Mouse (Mus musculus) intestine, postnatal 0 days (tissue): ENCODE results near the gene Folr1. TPM values are rescaled to one million over a fixed set of nuclear protein-coding genes. Genes with fewer than 3 reads are reported as not detected.

Experiments used
- ATAC-seq: fragments of 200-750 bp; cut with Nextera tagmentation; 2 replicates; pipeline ENCODE4 v1.8.0; 2017; ENCODE audit warnings: mild to moderate bottlenecking, moderate TSS enrichment, moderate library complexity
- H3K27ac ChIP-seq: fragments of 300-500 bp; sonication (generic); 2 replicates; pipeline ENCODE4 v1.5.1; 2014; ENCODE audit warnings: mild to moderate bottlenecking, low read depth, low read length, moderate library complexity
- H3K27me3 ChIP-seq: fragments of 300-500 bp; sonication (generic); replicated peaks from 2 replicates; pipeline ENCODE4 v1.6.1; 2014; ENCODE audit warnings: low read length, mixed read lengths; ENCODE audit not compliant: control insufficient read depth, insufficient read depth
- H3K36me3 ChIP-seq: fragments of 300-500 bp; sonication (generic); 2 replicates; pipeline ENCODE4 v1.6.1; 2014; ENCODE audit warnings: mild to moderate bottlenecking, moderate library complexity; ENCODE audit not compliant: control insufficient read depth, insufficient read depth
- H3K4me1 ChIP-seq: fragments of 300-500 bp; sonication (generic); replicated peaks from 2 replicates; pipeline ENCODE4 v1.6.1; 2014; ENCODE audit warnings: antibody characterized with exemption, low read length, mixed read lengths; ENCODE audit not compliant: control insufficient read depth, insufficient read depth
- H3K4me2 ChIP-seq: fragments of 300-500 bp; sonication (generic); replicated peaks from 2 replicates; pipeline ENCODE4 v1.6.1; 2014; ENCODE audit warnings: low read depth, mild to moderate bottlenecking, moderate library complexity
- H3K4me3 ChIP-seq: fragments of 300-500 bp; sonication (generic); 2 replicates; pipeline ENCODE4 v1.5.1; 2014; ENCODE audit warnings: low read depth, low read length
- H3K9ac ChIP-seq: fragments of 300-500 bp; sonication (generic); 2 replicates; pipeline ENCODE4 v1.6.1; 2014; ENCODE audit warnings: mild to moderate bottlenecking, low read depth, low read length
- H3K9me3 ChIP-seq: fragments of 300-500 bp; sonication (generic); 2 replicates; pipeline ENCODE4 v1.6.1; 2016; ENCODE audit warnings: mixed run types; ENCODE audit not compliant: control insufficient read depth
- CTCF ChIP-seq: sonication (generic); IDR thresholded peaks from 2 replicates; pipeline ENCODE4 v1.5.1; 2016; ENCODE audit warnings: low read depth, mild to moderate bottlenecking, control low read depth, antibody characterized with exemption, moderate library complexity
- WGBS: fragments of 180-500 bp; shearing (Covaris S2); extraction: QIAGEN DNeasy Blood & Tissue Kit; methylation state at CpG from one replicate; pipeline ENCODE4 v1.1.7; 2014; 5-methylcytosine and 5-hydroxymethylcytosine counted together
- polyA plus RNA-seq: library from polyadenylated mRNA; unstranded; fragments of >200 nt; fragmentation: Nextera tagmentation; extraction: Ambion mirVana; gene quantifications from 2 replicates; pipeline ENCODE4 v1.2.1, GENCODE M21; 2015

Gene Folr1
- polyA plus RNA-seq, 1 experiment from 2014 or later, result 521 TPM

GRCm38 (mm10) chr7:101853816-101854215 is 16.8 kb downstream of the Folr1 start:
- Histone ChIP-seq H3K4me2 (no peak overlapping the region), H3K36me3 (peaks cover 11% of the 10 kb centered on the region; the same call in 1 of the 2 replicates), H3K4me1 (no peaks in the 10 kb centered on the region), H3K27ac (no peak overlapping the region), H3K4me3 (no peak overlapping the region), H3K27me3 (no peaks in the 10 kb centered on the region), H3K9ac (no peak overlapping the region), H3K9me3 (no peaks in the 10 kb centered on the region)
- WGBS, result 80% methylated on average over 2 of the region's 2 CpGs
- TF ChIP-seq CTCF, result no peak
- ATAC-seq, result no peak

DNA sequence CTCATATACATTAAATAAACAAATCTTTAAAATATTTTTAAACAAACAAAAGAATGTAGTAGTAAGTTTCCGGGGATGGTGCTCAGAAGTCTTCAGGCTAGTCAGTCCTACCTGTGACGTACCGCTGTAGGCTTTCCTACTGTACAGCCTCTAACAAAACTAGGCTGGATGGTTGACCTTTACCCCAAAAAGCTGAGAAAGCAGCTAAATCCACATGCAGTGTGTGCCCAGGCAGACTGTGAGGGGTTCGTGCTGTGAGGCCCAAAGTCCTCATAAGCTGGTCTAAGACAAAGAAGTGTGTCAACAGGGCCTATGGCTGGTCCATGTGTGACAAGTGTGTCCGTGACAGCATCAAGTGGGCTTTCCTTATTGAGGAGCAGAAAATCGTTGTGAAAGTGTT is 17.7 kb downstream of the Folr1 start:
- Histone ChIP-seq H3K4me1 (no peaks in the 10 kb centered on the region), H3K4me3 (no peak overlapping the region), H3K27me3 (no peaks in the 10 kb centered on the region), H3K9me3 (no peaks in the 10 kb centered on the region), H3K9ac (no peak overlapping the region), H3K4me2 (no peak overlapping the region), H3K36me3 (0 out of 2 replicates have a peak, but pooled peaks cover 7% of the 10 kb centered on the region), H3K27ac (no peak overlapping the region)
- no peak for ATAC-seq
- no peak for TF ChIP-seq CTCF
- 81% methylated on average over 6 of the region's 6 CpGs for WGBS

GRCm38 (mm10) chr7:101851689-101852088 is 18.9 kb downstream of the Folr1 start:
- Histone ChIP-seq H3K9me3 (no peaks in the 10 kb centered on the region), H3K4me1 (no peaks in the 10 kb centered on the region), H3K27ac (no peak overlapping the region), H3K36me3 (0 out of 2 replicates have a peak, but pooled peaks cover 4% of the 10 kb centered on the region), H3K9ac (no peak overlapping the region), H3K4me3 (no peak overlapping the region), H3K4me2 (no peak overlapping the region), H3K27me3 (no peaks in the 10 kb centered on the region)
- no peak for TF ChIP-seq CTCF
- 79% methylated on average over 6 of the region's 6 CpGs for WGBS
- ATAC-seq, result no peak

- H3K4me1 ChIP-seq, result no peaks in the 10 kb centered on the region
- WGBS, result 82% methylated on average over 1 of the region's 1 CpGs
- H3K27me3 ChIP-seq, result no peaks in the 10 kb centered on the region
- H3K4me2 ChIP-seq, result no peak overlapping the region
- no peaks in the 10 kb centered on the region for H3K9me3 ChIP-seq
- TF ChIP-seq CTCF, result no peak
- no peaks in the 10 kb centered on the region for H3K36me3 ChIP-seq
- ATAC-seq, result no peak
- no peak overlapping the region for H3K9ac ChIP-seq
- H3K4me3 ChIP-seq, result no peak overlapping the region
- H3K27ac ChIP-seq, result no peak overlapping the region
Observed at GRCm38 (mm10) chr7:101847934-101848333, 22.7 kb downstream of the Folr1 start.

DNA sequence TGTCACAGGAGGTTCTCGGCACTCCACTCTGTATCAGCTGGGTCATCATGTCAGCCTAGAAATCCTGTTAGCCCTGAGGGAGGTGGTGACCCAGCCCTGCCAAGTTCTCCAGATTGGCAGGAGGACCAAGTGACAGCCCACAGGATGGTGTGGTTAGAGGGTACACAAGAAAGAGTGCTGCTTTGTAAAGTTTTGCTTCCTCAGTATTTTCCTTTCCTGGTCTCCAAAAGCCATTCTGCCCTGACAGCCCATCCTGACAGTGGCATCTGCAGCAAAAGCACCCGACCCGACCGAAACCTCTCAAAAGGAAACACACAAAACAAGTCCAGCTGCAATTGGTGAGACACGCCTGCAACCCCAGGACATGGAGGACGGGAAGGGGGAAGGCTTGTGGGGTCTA is 26.4 kb downstream of the Folr1 start:
- ATAC-seq, result no peak
- H3K27ac ChIP-seq, result no peak overlapping the region
- peaks cover 7% of the 10 kb centered on the region; the same call in 1 of the 2 replicates for H3K36me3 ChIP-seq
- H3K4me1 ChIP-seq, result no peaks in the 10 kb centered on the region
- H3K4me3 ChIP-seq, result no peak overlapping the region
- WGBS, result 61% methylated on average over 6 of the region's 6 CpGs
- no peak overlapping the region for H3K4me2 ChIP-seq
- TF ChIP-seq CTCF, result no peak
- no peak overlapping the region for H3K9ac ChIP-seq
- no peaks in the 10 kb centered on the region for H3K27me3 ChIP-seq
- no peaks in the 10 kb centered on the region for H3K9me3 ChIP-seq

DNA sequence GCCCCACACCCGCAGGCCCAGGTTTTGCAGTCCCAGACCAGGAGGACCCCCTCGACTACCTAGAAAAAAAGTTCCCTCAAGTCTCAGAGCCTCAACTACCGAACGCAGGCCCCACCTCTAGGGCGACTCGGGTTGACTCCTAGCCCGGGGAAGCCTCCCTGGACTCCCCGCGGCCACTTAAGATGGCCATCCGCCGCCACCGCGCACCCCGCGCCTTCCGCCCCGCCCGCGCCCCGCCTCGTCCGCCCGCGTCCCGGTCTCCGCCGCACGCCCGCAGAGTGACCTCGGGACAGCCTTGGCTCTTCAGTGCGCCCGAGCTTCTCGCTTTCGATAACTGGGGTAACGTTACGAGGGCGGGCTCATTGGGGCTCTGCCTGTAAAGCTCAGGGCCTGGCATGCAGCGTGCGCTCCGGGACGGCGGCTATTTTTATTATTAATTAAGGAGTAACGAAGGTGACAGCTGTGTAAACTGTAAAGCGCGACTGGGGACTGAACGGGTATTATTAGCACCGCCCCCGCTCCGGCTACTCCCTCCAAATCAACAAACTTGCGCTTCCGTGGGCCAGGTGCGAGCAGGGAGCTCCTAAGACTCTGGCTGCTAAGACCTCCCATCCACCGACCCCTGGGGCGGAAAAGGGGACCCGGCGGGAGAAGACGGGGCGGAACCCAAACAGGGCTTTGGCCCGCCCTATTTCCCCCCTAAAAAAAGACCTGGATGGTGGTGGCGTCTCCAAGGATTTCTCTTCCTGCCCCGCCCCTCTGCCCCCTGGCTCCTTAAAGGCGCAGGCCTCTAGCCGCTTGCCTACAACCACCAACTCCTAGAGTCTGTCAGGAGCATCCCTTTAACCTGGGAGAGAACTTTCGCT is 32.7 kb downstream of the Folr1 start, which contains the start of gene Inppl1:
Gene Inppl1 (minus strand): TSS at position 624 of the 866 bp plus-strand sequence.
- Histone ChIP-seq H3K4me3 (peak within 1 kb of the TSS; percentile 90), H3K36me3 (peaks cover 17% of the 10 kb centered on the region), H3K4me1 (no peaks in the 10 kb centered on the region), H3K9me3 (no peaks in the 10 kb centered on the region), H3K4me2 (peak within 1 kb of the TSS; percentile 97), H3K27me3 (no peaks in the 10 kb centered on the region), H3K9ac (peak within 1 kb of the TSS; percentile 92), H3K27ac (peak within 1 kb of the TSS; percentile 96)
- TF ChIP-seq CTCF, result peak; percentile 67
- peak; percentile 73 for ATAC-seq
- WGBS, result under 1% methylated on average over 64 of the region's 64 CpGs
